Mouse (Mus musculus) CD4-positive helper T cell, adult 2 months (primary cell): ENCODE data around the gene Rfpl4.
"Not testable (repeated sequence)": the region's sequence is repeated elsewhere in the genome, so short reads cannot be mapped to it uniquely, and the experiment has no call there.

Experiments used
- DNase-seq: peaks from one replicate; pipeline ENCODE4 v3.0.0-alpha.2; 2012; ENCODE audit warnings: low read depth, missing footprints, low spot score

The Rfpl4 gene

GRCm38 (mm10) chr7:5116850-5117249 lies at the start of gene Rfpl4:
Gene Rfpl4 (minus strand): TSS chr7:5116950.
- no peak for DNase-seq

- not testable (repeated sequence) for DNase-seq
Measured at GRCm38 (mm10) chr7:5149570-5149969, 32.8 kb upstream of the Rfpl4 start, which contains the start of gene Vmn1r55. Gene Vmn1r55 (minus strand): TSS chr7:5149670.

GRCm38 (mm10) chr7:5125549-5126406 lies 9.0 kb upstream of the Rfpl4 start, which contains the start of gene Rasl2-9:
Gene Rasl2-9 (minus strand): TSS chr7:5125950.
- DNase-seq: peak; percentile 27

- DNase-seq: no peak
Measured at GRCm38 (mm10) chr7:5125078-5125477, 8.3 kb upstream of the Rfpl4 start.

GRCm38 (mm10) chr7:5112701-5113100 lies 4.0 kb downstream of the Rfpl4 start:
- DNase-seq: no peak

- no peak for DNase-seq
Measured at GRCm38 (mm10) chr7:5109301-5109700, 7.4 kb downstream of the Rfpl4 start.

- DNase-seq: no peak
Measured at GRCm38 (mm10) chr7:5108272-5108671, 8.5 kb downstream of the Rfpl4 start.

- no peak for DNase-seq
Measured at GRCm38 (mm10) chr7:5102564-5102963, 14.2 kb downstream of the Rfpl4 start.

GRCm38 (mm10) chr7:5101066-5101663 lies 15.6 kb downstream of the Rfpl4 start:
- DNase-seq: no peak

- DNase-seq: no peak
Measured at GRCm38 (mm10) chr7:5099796-5100195, 17.0 kb downstream of the Rfpl4 start.

GRCm38 (mm10) chr7:5098769-5099168 lies 18.0 kb downstream of the Rfpl4 start:
- DNase-seq: no peak

GRCm38 (mm10) chr7:5092831-5093510 lies 23.8 kb downstream of the Rfpl4 start:
- no peak for DNase-seq

GRCm38 (mm10) chr7:5092381-5092780 lies 24.4 kb downstream of the Rfpl4 start:
- no peak for DNase-seq

GRCm38 (mm10) chr7:5091008-5091728 lies 25.6 kb downstream of the Rfpl4 start:
- DNase-seq: no peak

GRCm38 (mm10) chr7:5089853-5090252 lies 26.9 kb downstream of the Rfpl4 start:
- no peak for DNase-seq

- DNase-seq: no peak
Measured at GRCm38 (mm10) chr7:5087886-5088285, 28.9 kb downstream of the Rfpl4 start.

GRCm38 (mm10) chr7:5086921-5087440 lies 29.8 kb downstream of the Rfpl4 start:
- DNase-seq: no peak

GRCm38 (mm10) chr7:5085512-5085911 lies 31.2 kb downstream of the Rfpl4 start:
- no peak for DNase-seq

- DNase-seq: no peak
Measured at GRCm38 (mm10) chr7:5083325-5084105, 33.2 kb downstream of the Rfpl4 start.

- no peak for DNase-seq
Measured at GRCm38 (mm10) chr7:5081939-5082338, 34.8 kb downstream of the Rfpl4 start.

GRCm38 (mm10) chr7:5081241-5081640 lies 35.5 kb downstream of the Rfpl4 start:
- DNase-seq: no peak
